Mouse (Mus musculus): ENCODE data around the gene Gm12216. TPM values are rescaled to one million over a fixed set of nuclear protein-coding genes. Genes with fewer than 3 reads are reported as not detected.
"Not testable (repeated sequence)": the region's sequence is repeated elsewhere in the genome, so short reads cannot be mapped to it uniquely, and the experiment has no call there.

Gene Gm12216
- 1 to 10 TPM; 2.0 to 2.9 TPM for total RNA-seq (2021)
- long read RNA-seq, experiment 1, partial matches to known transcripts = 0 of 2 reads
- long read RNA-seq, experiment 1, other reads (novel, unspliced or antisense) = 2 of 2 reads
- long read RNA-seq, experiment 2 = 0 reads

DNA sequence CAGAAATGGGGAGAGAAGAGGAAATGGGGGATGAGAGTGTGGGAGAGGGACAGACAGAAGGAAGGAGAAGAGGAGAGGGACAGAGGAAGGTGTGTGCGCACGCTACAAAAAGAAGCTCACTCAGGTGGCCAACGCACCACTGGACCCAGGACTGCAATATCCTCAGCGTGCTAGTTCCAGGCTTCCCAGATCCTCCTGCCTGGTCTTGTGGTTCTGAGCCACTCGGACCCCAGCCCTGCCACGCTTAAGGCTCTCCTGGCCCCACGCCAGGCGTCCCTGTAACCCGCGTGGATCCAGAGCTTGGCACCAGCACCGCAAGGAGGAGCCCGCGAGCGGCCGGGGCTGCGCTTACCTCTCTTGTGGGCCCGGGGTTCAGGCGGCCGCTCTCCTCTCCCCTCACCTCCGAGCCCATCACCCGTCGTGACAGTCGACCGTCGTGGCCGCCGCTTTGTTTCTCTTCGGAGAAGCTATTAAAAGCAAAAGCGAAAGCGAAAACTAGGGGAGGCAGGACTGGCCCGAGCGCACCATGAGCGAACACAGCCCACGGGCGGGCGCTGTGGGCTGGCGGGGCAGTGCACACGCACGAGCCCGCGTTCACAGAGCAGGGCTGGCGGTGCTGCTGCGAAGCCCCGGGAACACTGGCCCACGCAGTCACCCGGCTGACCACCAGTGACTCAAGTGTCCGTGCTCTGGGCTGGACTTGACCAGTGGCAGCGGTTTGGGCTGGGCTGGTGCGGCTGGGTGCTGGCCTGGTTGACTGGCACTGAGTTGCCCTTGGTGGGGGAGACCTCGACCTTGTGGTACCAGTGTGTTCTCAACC, at the start of gene Gm12216:
Gm12216 (minus strand) TSS at position 496 of the 820 bp plus-strand sequence.
- not testable (repeated sequence) for DNase-seq (ENCODE audit: low spot score in 2 of 2)

DNA sequence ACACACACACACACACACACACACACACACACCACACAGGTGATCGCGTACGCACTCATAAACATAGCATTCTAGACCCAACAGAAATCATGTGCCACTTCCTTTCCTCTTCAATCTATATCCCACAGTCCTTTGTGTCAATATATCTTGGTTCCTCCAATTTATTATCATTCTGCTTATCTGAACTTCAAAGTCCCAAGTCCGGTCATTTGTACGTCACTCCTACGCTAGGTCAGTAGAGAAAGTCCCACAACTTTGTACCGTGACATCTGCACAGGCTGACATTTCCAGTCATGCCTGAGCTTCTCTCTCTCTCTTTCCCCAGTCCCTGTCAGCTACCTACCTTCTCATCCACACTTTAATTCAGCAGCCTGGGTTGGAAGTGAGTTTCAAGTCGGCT, 49.6 kb upstream of the Gm12216 start:
- DNase-seq (ENCODE audit: low spot score in 2 of 2) = no peak

DNA sequence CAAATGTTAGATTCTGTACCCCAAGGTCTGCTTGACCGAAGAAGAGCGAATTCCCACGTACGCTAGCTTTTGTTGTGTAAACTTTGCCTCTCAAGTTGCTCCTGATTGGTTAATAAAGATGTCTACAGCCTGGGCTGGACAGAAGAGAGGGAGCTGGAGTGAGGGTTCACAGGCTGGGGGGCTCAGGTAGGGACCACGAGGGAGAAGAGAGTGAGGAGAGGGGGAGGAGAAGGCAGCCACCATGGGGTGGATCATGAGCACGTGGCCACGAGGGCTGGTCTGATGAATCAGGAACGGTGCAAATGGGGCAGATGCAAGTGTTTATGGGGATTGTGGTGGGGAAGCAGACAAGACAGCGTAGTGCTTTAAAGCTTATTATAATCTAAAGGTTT, 45.5 kb upstream of the Gm12216 start:
- DNase-seq (ENCODE audit: low spot score in 2 of 2) = no peak

DNA sequence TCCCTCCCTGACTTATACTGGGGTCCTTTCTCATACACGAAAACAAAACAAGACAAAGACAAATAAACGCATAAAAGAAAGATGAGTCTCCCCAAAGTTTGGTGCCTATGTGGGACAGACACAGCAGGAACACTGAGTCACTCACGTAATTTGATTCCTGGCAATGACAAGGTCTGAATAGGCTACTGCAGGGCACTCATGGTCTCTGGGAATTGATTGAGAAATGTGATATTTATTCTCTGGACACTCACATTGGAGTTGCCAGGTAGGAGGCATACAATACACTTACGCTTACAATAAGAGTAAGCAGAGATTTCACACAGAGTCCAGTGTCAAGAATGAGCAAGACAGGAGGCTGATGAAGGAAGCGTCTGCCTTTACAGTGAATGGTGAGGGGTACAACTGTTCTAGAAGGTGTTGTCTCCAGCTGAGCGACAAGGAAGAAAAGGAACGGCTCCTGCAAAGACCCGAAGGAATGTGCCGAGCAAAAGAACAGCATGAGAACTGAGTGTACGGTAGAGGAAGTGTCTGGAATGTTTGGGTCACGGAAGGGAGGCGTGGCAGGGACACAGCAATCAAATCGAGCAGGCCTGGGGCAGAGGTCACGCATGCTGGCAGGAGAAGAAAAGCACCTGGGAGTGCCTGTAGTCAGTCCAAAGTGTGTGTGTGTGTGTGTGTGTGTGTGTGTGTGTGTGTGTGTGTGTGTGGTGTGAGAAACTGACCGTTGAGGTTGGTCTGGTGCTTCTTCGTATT, 44.9 kb upstream of the Gm12216 start:
- DNase-seq (ENCODE audit: low spot score in 2 of 2) = no peak

DNA sequence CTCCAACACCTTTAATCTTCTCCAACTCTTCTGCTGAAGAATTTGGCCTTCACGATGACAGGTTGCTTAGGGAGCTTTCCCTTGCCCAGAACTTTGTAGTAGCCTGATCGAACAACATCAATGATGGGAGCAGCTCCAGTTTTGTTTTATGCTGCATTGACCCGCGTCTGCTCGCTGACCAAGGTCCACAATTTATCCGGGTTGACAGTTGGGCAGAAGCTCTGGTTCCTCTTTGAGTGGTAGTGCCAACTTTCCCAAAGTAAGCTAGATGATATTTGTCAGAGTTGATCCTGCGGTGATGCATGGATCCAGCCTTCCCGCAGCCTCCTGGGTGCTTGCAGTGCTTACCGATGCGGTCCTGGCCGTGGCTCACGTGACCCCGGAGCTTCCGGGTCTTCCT, 43.7 kb upstream of the Gm12216 start:
- no peak for DNase-seq (ENCODE audit: low spot score in 2 of 2)

DNA sequence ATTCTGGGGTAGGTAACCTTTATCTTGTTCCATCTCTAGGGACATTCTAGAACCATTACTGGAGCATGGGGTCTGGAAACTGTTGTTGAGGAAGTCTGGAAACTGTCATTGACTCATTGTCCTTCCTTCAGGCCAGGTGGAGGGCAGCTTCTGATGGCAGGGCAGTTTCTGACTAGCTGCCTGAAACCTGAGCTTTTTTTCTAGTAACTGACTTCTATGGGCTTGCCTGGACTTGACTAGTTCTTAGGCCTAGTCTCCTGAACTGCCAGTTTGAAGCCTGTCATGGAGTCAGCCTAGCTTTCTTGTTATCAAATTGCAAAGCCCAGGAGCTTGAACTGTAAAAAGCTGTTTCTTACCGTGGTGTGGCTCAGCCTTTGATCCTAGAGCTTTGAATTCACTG, 41.9 kb upstream of the Gm12216 start:
- DNase-seq (ENCODE audit: low spot score in 2 of 2) = no peak

DNA sequence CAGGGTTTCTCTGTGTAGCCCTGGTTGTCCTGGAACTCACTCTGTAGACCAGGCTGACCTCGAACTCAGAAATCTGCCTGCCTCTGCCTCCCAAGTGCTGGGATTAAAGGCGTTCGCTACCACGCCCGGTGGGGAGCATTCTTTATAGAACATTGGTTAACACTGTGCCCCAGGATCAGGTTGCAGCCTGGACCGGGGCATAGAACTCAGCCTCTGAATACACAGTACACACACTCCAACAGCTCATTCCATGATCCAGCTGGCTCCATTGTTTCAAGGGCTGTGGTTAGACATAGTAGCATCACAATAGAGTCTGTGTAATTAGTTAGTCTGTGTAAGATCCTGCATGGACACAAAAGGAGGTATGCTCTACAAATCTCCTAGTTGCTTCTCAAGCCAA, 40.9 kb upstream of the Gm12216 start:
- DNase-seq (ENCODE audit: low spot score in 2 of 2) = no peak

DNA sequence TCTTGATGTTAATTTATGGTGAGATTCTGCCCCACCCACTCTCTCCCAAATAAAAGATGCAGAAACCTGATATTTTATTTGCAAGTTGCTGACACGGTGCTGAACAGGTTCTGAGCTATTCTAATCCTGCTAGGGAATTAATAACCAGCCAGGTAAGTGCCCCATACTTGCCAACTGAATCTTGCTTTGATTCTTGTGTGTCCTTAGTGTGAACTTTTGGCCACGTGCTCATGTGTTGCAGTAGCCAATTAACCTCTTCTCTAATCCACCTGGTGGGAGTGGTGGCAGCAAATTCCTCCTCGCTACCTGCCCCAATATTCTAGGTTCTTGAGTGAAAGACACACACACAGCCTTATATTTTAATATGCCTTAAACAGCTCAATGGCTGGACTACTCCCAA, 39.9 kb upstream of the Gm12216 start:
- no peak for DNase-seq (ENCODE audit: low spot score in 2 of 2)

DNA sequence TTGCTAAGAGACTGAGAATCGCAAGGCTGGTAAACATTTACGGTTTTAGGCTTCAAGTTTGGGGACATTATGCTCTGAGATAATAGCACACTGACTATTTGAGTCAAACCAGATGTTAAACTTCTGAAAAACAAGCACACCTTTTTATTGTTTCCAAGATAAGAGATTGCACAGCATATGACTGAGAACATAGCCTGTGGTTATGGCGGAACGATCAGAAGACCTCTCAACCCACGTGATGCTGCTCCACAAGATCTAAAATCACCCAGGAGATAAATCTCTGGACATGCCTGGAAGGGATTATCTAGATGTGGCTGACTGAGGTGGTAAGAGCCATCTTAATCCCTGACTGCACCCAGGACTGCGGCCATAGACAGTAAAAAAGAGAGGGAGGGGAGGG, 37.9 kb upstream of the Gm12216 start:
- DNase-seq (ENCODE audit: low spot score in 2 of 2) = no peak

DNA sequence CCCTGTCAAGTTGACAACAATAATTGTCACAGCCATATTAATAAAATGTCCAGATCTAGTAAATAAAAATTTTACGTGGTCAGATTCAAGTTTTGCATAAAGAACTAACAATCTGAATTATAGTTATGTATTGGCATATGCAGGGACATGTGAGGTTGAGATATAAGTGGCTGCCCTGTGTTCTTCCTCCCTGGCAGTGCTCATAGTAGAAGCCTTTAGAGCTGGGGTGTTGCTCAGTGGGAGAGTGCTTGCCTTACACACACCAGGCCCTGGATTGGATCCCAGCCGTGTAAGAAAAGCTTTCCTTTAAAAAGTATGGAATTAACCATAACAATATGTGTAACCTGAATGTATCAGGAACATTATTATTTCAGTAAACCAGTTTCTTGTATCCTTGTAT, 34.4 kb upstream of the Gm12216 start:
- no peak for DNase-seq (ENCODE audit: low spot score in 2 of 2)

DNA sequence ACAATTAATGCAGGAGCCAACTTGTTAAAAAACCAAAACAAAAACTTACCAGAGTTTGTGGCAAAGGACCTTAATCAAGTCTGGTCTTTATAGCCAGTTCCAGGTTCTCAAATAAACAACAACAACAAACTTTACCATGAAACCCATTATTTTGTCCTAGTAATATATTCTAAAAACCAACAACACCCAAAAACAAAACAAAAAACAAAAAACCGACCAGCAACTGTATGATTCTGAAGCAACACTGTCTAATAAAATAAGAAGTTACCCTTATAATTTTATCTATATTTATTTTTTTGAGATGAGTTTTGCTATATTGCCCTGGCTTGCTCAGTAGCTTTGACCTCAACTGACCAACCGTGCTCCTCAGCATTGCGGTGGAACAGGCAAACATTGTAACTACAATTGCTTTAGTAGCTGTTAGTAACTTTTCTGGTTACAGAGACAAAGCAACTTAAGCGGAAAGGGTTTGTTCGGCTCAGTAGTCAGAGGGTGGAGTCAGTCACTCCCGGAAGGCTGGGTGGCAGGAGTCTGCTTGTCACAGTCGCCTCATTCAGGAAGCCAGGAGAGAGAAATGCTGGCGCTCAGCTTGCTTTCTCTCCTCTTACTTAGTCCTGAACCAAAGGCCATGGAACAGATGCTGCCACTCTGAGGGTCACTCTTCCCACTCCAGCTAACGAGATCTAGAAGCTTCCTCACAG, 33.8 kb upstream of the Gm12216 start:
- DNase-seq (ENCODE audit: low spot score in 2 of 2) = no peak

DNA sequence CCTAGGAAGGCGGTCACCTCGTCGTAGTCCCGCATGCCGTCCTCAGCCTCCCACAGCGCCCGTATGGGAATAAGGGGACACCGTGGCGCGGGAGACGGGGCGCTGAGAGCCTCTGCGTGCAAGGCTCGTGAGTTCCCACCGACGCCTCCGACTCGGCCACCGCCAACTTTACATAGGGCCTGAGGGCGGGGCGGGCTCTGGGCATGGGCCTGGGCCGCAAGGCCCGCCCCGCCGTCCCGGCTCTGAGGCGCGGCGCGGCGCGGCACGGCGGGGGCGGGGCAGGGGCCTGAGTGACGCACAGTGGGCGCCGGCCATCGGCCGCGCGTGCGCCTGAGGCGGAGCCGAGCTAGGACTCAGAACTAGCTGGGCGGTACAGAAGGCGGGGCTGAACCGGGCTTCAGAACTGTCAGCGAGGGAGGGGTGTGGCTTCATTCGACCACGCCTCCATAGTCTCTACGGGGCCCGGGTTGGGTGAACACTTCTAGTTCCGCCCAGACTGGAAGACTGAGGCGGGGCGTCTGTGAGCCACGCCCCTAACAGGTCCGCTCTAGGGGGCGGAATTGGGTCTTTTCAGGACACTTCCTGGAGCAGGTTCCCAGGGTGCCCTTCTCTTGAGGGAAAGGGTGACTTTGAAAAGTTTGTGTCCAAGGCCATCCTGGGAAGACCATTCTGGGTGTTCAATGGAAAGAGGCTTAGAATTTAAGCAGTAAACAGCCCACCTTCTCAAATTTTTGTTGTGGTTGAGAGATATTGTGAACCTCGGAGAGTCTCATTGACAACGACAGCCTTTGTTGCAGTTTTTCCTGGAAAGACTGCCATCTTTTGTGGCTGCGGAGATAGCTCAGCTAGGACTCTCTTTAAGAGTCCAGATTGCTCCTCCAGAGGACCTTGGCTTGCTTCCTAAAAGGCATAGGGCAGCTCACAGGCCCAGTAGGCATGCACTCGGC, 32.7 kb upstream of the Gm12216 start, which contains the start of gene Slc22a5:
Slc22a5 (minus strand) TSS at position 156 of the 947 bp plus-strand sequence.
- DNase-seq (ENCODE audit: low spot score in 2 of 2) = peak; percentile 97 to 99

DNA sequence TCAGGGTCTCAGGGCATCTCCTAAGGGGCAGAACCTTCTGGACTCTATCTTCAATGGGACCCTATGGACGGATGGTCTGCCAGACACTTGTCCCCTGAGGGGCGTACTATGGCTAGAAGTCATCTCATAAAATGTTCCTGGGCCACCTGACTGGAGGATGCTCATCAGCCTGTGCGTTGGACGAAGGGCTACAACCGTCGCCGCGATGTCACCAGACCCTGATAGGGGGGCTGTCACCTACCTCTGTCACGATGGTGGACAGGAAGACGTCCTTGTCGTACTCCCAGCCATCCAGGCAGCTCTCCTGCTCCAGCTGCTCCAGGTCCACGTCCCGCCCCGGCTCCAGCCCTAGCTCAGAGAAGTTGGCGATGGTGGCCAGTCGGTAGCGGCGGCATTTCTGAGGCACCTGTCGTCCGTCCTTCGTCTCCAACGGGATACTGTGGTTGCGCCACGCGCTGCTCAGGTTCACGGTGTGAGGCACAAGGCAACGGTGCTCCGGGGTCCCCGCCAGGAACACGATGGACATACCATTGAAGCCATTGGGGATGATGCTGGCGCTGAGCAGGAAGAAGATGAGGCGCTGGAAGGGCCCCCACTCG, 31.9 kb upstream of the Gm12216 start:
- DNase-seq (ENCODE audit: low spot score in 2 of 2) = peak in 1 of 2 experiments; percentile 49

DNA sequence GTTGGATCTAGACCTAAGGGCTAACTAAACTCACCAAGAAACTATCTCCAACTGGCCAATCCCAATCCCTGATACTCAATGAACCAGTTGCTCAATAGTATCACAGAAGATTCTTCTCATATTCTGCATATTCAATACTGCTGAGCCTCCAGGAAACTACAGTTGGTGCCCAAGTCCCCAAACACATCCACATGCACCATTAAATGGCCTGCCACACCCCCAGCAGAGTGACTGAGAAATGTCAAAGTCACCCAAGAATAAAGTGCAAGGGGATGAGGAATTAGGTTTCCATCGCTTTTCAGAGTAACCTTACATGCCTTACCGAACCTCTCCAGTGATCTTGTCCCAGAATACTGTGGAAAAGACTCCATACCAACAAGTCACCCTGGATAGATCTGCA, 31.2 kb upstream of the Gm12216 start:
- no peak for DNase-seq (ENCODE audit: low spot score in 2 of 2)

DNA sequence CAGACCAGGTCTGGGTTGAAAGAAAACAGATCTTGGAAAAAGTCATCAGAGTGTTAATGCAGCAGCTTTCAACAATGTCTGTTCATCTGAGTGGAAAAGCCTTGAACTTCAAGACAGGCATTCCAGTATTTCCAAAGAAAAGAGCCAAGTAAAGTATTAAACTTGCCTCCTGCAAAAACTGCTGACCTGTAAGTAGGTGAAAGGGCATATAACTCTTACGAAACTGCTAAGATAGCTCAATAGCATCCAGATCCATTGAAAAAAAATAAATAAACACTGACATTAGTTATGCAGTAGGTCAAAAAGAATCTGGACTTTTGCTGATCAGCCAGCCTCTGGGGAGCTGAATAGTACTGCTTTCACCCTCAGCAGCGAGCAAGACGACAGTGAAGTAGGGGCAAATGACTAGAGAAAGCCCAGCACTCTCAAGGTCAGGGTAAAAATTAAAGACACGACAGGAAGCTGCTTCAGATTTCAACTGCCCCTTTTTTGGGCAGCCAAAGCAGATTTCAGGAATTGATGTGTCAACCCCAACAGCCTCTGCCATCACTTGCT, 30.1 kb upstream of the Gm12216 start:
- no peak for DNase-seq (ENCODE audit: low spot score in 2 of 2)

DNA sequence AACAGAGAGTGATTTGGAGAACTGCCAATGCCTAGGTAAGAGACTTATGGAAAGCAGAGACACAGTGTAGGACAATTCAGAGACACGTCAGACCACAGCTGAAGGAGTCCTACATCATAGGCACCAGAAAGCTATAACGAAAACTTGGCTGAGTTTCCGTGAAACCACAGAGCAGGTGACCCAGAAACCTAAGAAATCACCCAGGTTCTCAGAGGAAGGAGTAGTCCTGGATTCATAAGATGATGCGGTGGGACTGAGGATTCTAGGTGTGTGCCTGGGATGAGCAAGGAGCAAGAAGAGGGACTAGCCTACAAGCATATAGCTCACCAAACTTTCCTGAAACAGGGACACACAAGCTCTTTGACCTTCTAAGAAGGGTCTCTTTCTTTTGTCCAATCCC, 29.2 kb upstream of the Gm12216 start:
- no peak for DNase-seq (ENCODE audit: low spot score in 2 of 2)

DNA sequence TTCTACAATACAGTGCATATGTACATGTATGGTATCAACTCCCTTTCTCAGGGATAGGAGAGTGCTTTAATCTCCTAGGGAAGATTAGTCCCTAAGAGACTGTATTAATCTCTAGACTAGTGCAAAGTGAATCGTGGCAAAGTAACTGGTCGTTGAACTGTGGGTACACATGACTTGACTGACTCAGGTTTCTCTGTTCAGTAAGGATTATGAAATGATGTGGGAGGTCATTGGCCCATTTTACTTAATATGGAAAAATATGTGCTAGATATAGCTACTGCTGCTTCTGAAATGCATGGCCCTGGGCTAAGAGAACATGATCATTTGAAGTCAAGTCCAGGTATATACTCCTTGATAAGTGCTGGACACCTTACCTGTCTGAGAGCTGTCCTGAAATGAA, 24.2 kb upstream of the Gm12216 start:
- no peak for DNase-seq (ENCODE audit: low spot score in 2 of 2)

DNA sequence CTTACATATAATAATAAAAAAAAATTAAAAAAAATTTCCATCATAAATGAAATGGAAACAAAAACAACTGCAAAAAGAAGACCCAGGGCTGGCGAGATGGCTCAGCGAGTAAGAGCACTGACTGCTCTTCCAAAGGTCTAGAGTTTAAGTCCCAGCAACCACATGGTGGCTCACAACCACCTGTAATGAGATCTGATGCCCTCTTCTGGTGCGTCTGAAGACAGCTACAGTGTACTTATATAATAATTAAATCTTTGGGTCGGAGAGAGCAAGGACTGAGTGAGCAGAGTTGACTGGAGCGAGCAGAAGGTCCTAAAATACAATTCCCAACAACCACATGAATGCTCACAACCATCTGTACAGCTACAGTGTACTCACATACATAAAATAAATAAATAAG, 19.0 kb upstream of the Gm12216 start:
- not testable (repeated sequence) for DNase-seq (ENCODE audit: low spot score in 2 of 2)

DNA sequence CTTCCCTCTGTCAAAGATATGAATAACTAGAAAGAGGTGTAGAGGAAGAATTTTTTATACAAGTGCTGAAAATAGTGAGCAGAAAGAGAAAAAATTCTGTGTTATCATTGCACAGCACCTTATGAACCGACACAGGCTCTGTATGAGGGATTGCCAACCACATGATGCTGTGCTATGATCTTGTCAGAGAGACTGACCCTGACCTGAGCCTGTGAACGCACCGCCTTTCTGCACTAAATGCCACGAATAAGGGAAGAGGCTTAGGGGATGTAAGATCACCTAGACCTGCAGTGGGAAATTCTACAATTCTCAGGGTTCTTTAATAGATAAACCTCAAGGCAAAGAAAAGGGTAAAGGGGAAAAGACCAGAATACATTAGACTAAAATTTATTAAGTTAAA, 17.4 kb upstream of the Gm12216 start:
- no peak for DNase-seq (ENCODE audit: low spot score in 2 of 2)

DNA sequence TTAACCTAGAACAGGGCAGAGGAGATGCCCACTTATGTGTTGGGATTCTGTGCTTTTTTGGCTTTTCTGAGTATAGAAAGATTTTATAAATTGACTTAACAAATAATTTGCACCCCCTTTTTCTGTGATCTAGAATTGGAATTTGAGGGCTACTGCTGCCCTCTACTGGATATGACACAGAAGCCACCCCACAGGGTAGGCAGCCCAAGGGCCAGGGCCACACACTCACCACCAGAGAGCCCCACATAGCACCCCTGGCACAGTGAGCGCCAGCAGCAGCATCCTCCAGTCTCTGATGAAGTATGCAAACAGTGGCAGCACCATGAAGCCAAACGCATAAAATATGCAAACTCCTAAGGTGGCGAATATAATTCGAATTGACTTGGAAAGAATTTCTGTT, 15.7 kb upstream of the Gm12216 start:
- DNase-seq (ENCODE audit: low spot score in 2 of 2) = no peak
